ENCODE assay signal across 19 mouse cellular contexts in the genomic region with DNA sequence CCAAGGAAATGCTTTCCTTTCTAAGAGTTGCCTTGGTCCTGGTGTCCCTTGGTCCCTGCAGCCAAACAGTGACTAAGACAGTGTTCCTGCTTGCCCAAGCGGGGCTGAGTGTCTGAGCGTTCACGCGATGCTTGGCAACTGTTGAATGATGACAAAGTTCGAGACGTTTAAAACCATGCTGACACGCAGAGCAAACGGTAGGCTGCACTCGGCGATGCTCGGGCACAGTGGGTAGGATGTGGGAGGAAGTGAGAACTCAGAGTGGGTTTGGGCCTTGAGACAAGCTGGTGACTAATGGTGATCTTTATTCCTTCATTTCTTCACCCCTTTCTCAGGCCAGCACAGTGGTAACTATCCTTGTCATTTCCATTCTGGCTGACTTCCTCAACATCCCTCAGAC.
DNase-seq lines count a peak whose midpoint lies in the region; ATAC-seq lines count a peak whose summit lies in the region.
"Had no signal": no experiment of that assay in that cellular context is flagged by ENCODE, and none has a peak within 500 bp of the region (broad histone marks: within the 10 kb centered on the region; RNA-seq: fewer than 3 reads in every experiment).

No protein-coding gene starts in this region.

- WGBS in hindbrain, embryonic 11.5 days: 97% methylated on average over 11 of the region's 11 CpGs

- DNase-seq in right cerebral cortex, adult 18-20 months: peak; percentile 11
- no peak for DNase-seq in right cerebral cortex, postnatal 36 days (ENCODE audit: low spot score in 2 of 2)
- DNase-seq in B cell, adult 2 months: peak; percentile 45 to 53
- peak; percentile 67 to 72 for DNase-seq in natural killer cell, adult 2 months (ENCODE audit: low spot score in 2 of 2)
- DNase-seq in hindbrain, embryonic 11.5 days (ENCODE audit: low spot score): no peak
- DNase-seq in heart, postnatal 10 days: no peak
- DNase-seq: adrenal gland, postnatal 36 days; cerebellum, adult 11-12 months; cerebellum, postnatal 25 days; gastrocnemius, adult 2 months; heart, adult 18-20 months; heart, postnatal 36 days; right cerebral cortex, postnatal 4 days; thymus, postnatal 36 days had no signal

- H3K4me2 ChIP-seq in hindbrain, embryonic 11.5 days (replicated peaks; ENCODE audit: low read depth, low read length): no peak overlapping the region
- H3K4me2 ChIP-seq: heart, embryonic 13.5 days; limb, embryonic 15.5 days had no signal

- H3K9me3 ChIP-seq in hindbrain, embryonic 11.5 days (ENCODE audit: control insufficient read depth, low read length): no peaks in the 10 kb centered on the region
- H3K9me3 ChIP-seq: limb, embryonic 15.5 days had no signal

- H3K4me3 ChIP-seq in hindbrain, embryonic 11.5 days (ENCODE audit: low read depth, low read length): no peak overlapping the region
- H3K4me3 ChIP-seq: gastrocnemius, adult 2 months; heart, embryonic 13.5 days; limb, embryonic 15.5 days had no signal

- no peak overlapping the region for H3K9ac ChIP-seq in hindbrain, embryonic 11.5 days (ENCODE audit: low read depth, low read length)
- H3K9ac ChIP-seq: heart, embryonic 13.5 days; limb, embryonic 15.5 days had no signal

- H3K27ac ChIP-seq in hindbrain, embryonic 11.5 days (ENCODE audit: low read depth, low read length): no peak overlapping the region
- H3K27ac ChIP-seq: gastrocnemius, adult 2 months; heart, embryonic 13.5 days; limb, embryonic 15.5 days had no signal

- ATAC-seq in granulocyte monocyte progenitor cell, adult 5-6 weeks (replicated peaks; ENCODE audit: poor library complexity, severe bottlenecking): peak; percentile 82
- ATAC-seq in hindbrain, embryonic 11.5 days (ENCODE audit: low FRiP score): no peak
- ATAC-seq: hindbrain, embryonic 16.5 days; intestine, embryonic 16.5 days had no signal

- intact Hi-C loops in heart, postnatal 10 days (cut with DNase I): no loop called here

- no peaks in the 10 kb centered on the region for H3K27me3 ChIP-seq in hindbrain, embryonic 11.5 days (ENCODE audit: control insufficient read depth, insufficient read depth, low read length)

- H3K4me1 ChIP-seq in hindbrain, embryonic 11.5 days (replicated peaks; ENCODE audit: control insufficient read depth, insufficient read depth, low read length): no peaks in the 10 kb centered on the region
- H3K4me1 ChIP-seq: heart, embryonic 13.5 days; limb, embryonic 15.5 days had no signal

- H3K36me3 ChIP-seq in hindbrain, embryonic 11.5 days (ENCODE audit: control insufficient read depth, insufficient read depth, low read length): no peaks in the 10 kb centered on the region
- H3K36me3 ChIP-seq: heart, embryonic 13.5 days; limb, embryonic 15.5 days had no signal

Comparison
In these comparisons a context has a peak if more than half of its experiments do, and no peak if none do; other contexts are left out.
1. DNase-seq: peak in right cerebral cortex, adult 18-20 months (single experiment), B cell, adult 2 months (2 of 2) and natural killer cell, adult 2 months (2 of 2); none in right cerebral cortex, postnatal 36 days (0 of 2), hindbrain, embryonic 11.5 days (single experiment) and heart, postnatal 10 days (0 of 2).